Mouse (Mus musculus): ENCODE measurements around the gene Wdr41. TPM values are rescaled to one million over a fixed set of nuclear protein-coding genes. Genes with fewer than 3 reads are reported as not detected.
A peak's percentile ranks its signal among the peaks of the same experiment; 100 is the strongest.

The Wdr41 gene
- total and polyA plus RNA-seq, 2 experiments from 2014 or later: 22.2 to 26.6 TPM

DNA sequence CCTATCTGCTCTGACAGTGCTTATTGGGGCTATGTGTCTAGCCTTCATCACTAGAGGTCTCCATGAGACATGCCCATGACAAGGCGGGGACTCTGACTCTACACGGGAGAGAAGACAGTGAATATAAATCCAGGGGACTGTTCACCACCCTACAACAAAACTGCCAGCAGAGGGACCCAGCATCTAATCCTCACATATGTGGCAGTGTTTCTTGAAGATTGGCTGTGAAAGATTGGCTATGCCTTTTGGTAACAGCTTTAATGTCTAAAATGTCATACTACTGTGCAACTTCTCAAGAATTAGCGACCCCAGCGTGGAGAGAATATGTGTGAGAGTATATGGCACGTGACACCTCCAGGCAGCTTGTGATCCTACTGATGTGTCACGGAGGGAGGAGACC, 91.7 kb downstream of the Wdr41 start:
- Histone ChIP-seq H3K9ac (replicated peaks; ENCODE audit: low read length) (no peak overlapping the region), H3K4me3 (ENCODE audit: low read length) (no peak overlapping the region), H3K4me2 (ENCODE audit: low read depth, low read length) (no peak overlapping the region), H3K9me3 (ENCODE audit: low read length) (no peaks in the 10 kb centered on the region), H3K27me3 (ENCODE audit: insufficient read depth, low read length) (no peaks in the 10 kb centered on the region), H3K27ac (no peak overlapping the region), H3K36me3 (ENCODE audit: insufficient read depth, low read length) (no peaks in the 10 kb centered on the region), H3K4me1 (ENCODE audit: insufficient read depth, low read length) (no peaks in the 10 kb centered on the region)
- DNase-seq (ENCODE audit: low spot score) (peak; percentile 50), ATAC-seq (no peak)
- WGBS: 59% methylated on average over 6 of the region's 6 CpGs
- TF ChIP-seq CTCF (IDR thresholded peaks at IDR 0.05; ENCODE audit: low read depth): peak; percentile 59

DNA sequence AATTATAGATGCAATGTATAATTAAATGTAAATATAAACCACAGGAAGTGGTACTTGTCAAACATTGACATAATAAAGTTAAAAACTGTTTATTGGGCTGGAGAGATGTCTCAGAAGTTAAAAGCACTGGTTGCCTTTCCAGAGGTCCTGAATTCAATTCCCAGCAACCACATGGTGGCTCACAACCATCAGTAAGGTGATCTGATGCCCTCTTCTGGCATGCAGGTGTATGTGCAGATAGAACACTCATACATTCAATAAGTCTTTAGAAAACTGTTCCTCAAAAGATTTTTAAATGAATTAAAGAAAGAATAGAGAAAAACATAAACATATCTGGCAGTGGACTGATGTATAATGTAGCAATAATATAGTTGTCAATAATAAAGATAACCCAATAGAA, 94.1 kb downstream of the Wdr41 start:
- no peaks in the 10 kb centered on the region for H3K4me1 ChIP-seq (ENCODE audit: insufficient read depth, low read length)
- no peaks in the 10 kb centered on the region for H3K27me3 ChIP-seq (ENCODE audit: insufficient read depth, low read length)
- TF ChIP-seq CTCF (IDR thresholded peaks at IDR 0.05; ENCODE audit: low read depth): peak; percentile 28
- H3K4me2 ChIP-seq (ENCODE audit: low read depth, low read length): no peak overlapping the region
- no peaks in the 10 kb centered on the region for H3K9me3 ChIP-seq (ENCODE audit: low read length)
- H3K9ac ChIP-seq (replicated peaks; ENCODE audit: low read length): no peak overlapping the region
- no peak overlapping the region for H3K27ac ChIP-seq
- no peak for ATAC-seq
- no peaks in the 10 kb centered on the region for H3K36me3 ChIP-seq (ENCODE audit: insufficient read depth, low read length)
- no peak overlapping the region for H3K4me3 ChIP-seq (ENCODE audit: low read length)
- no peak for DNase-seq (ENCODE audit: low spot score)

Other genes with a start within 250 kb of the Wdr41 start
- 107 and 127 TPM in 2 replicates for gene Tbca, start 187.4 kb upstream of the Wdr41 start, total RNA-seq (2014; rRNA removed)
- 344 and 349 TPM in 2 replicates for gene Tbca, start 187.4 kb upstream of the Wdr41 start, polyA plus RNA-seq (2015; fragmentation: Nextera tagmentation; extraction: Ambion mirVana)
- 4.3 and 4.7 TPM in 2 replicates for gene Otp, start 100.7 kb upstream of the Wdr41 start, total RNA-seq (2014; rRNA removed)
- gene Otp, start 100.7 kb upstream of the Wdr41 start, polyA plus RNA-seq (2015; fragmentation: Nextera tagmentation; extraction: Ambion mirVana): 4.2 and 4.9 TPM in 2 replicates